Mouse (Mus musculus) lung, adult 2 months (tissue): ENCODE data around the gene Olfr467.

Experiments
- CTCF ChIP-seq: fragments of 200-500 bp; IDR thresholded peaks from 2 replicates; pipeline ENCODE4 v1.5.1; 2011; ENCODE audit warnings: mild to moderate bottlenecking, low read length, control low read depth; ENCODE audit not compliant: insufficient read depth
- POLR2A ChIP-seq: fragments of 200-500 bp; IDR thresholded peaks from 2 replicates; pipeline ENCODE4 v1.6.1; 2011; ENCODE audit warnings: low read depth, mild to moderate bottlenecking, control low read depth, low read length, borderline replicate concordance; ENCODE audit errors: extremely low read depth

GRCm38 (mm10) chr7:107770812-107771211, 41.3 kb upstream of the Olfr467 start:
- TF ChIP-seq POLR2A (no peak), CTCF (no peak)
